Mouse (Mus musculus) bone marrow macrophage, adult 2 months (primary cell): ENCODE measurements around the gene Tada1.

ENCODE experiments used
- CTCF ChIP-seq: IDR thresholded peaks from 2 replicates; pipeline ENCODE4 v1.5.1; 2012; ENCODE audit warnings: low read depth, mild to moderate bottlenecking, low read length, moderate library complexity
- POLR2A ChIP-seq: IDR thresholded peaks from 2 replicates; pipeline ENCODE4 v1.6.1; 2012; ENCODE audit warnings: mild to moderate bottlenecking, low read depth, low read length, borderline replicate concordance

GRCm38 (mm10) chr1:166360157-166360855 is 18.6 kb upstream of the Tada1 start:
- TF ChIP-seq POLR2A (no peak), CTCF (peak; percentile 83)
